Mouse (Mus musculus) G1E (cell line): Measurements from ENCODE around the gene Gm4450.
"Not testable (repeated sequence)": the region's sequence is repeated elsewhere in the genome, so short reads cannot be mapped to it uniquely, and the experiment has no call there.

ENCODE experiments used
- CTCF ChIP-seq: IDR thresholded peaks from 2 replicates; pipeline ENCODE4 v1.5.1; 2012; ENCODE audit warnings: low read depth, low read length, inconsistent platforms, mixed read lengths
- GATA1 ChIP-seq: IDR thresholded peaks from 2 replicates; pipeline ENCODE4 v1.6.1; 2012; ENCODE audit warnings: borderline replicate concordance, low read length, inconsistent platforms, mixed read lengths

DNA sequence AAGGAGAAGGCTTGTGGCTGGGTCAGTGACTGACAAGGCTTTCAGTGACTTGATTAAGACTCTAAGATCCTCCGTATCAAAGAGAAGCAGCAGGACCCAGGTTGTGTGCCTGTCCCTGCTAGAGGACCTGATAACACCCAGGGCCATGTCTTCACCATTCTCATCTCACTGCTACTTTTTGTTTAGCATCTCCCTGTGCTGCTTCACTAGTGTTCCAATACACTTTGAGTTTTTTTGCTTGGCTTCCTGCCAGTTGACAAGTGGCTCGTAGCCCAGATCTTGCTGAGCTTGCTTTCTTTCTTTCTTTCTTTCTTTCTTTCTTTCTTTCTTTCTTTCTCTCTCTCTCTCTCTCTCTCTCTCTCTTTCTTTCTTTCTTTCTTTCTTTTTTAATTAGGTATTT is 12.4 kb upstream of the Gm4450 start:
- not testable (repeated sequence) for TF ChIP-seq CTCF, GATA1
